Mouse (Mus musculus): ENCODE results near the gene Rras. TPM values are rescaled to one million over a fixed set of nuclear protein-coding genes. Genes with fewer than 3 reads are reported as not detected.

The Rras gene
- total RNA-seq, 2 experiments from 2014 or later: 22.5 to 30.6 TPM

- DNase-seq: peak; percentile 86
Measured at GRCm38 (mm10) chr7:45053117-45053930, 35.6 kb downstream of the Rras start.

- peak; percentile 95 for DNase-seq
Measured at GRCm38 (mm10) chr7:45053931-45054510, 36.3 kb downstream of the Rras start.

- no peak for DNase-seq
Measured at GRCm38 (mm10) chr7:45056329-45056971, 38.7 kb downstream of the Rras start.

- DNase-seq: no peak
Measured at GRCm38 (mm10) chr7:45056972-45057348, 39.2 kb downstream of the Rras start.

- no peak for DNase-seq
Measured at GRCm38 (mm10) chr7:45058607-45059571, 41.1 kb downstream of the Rras start.

GRCm38 (mm10) chr7:45060632-45061122 is 42.9 kb downstream of the Rras start:
- no peak for DNase-seq

GRCm38 (mm10) chr7:45061532-45062075 is 43.8 kb downstream of the Rras start:
- no peak for DNase-seq

- peak; percentile 92 for DNase-seq
Measured at GRCm38 (mm10) chr7:45062239-45062835, 44.6 kb downstream of the Rras start, which contains the start of the genes Nosip and Prrg2. Nosip (plus strand) TSS chr7:45062429. Prrg2 (minus strand) TSS chr7:45062677.

- no peak for DNase-seq
Measured at GRCm38 (mm10) chr7:45067190-45067999, 49.6 kb downstream of the Rras start.

- DNase-seq: no peak
Measured at GRCm38 (mm10) chr7:45068000-45068318, 50.2 kb downstream of the Rras start.

- no peak for DNase-seq
Measured at GRCm38 (mm10) chr7:45069671-45070070, 51.9 kb downstream of the Rras start.

Small RNAs within 50 kb of the gene (microRNA-seq; reads per million reads assigned to microRNA genes)
- gene Mir7054 (ENCODE audit: borderline replicate concordance in 2 of 2): 0.26 to 2.2 reads per million in 2 experiments

Other genes starting within 250 kb of the Rras start
- gene Nup62, start 201.9 kb upstream of the Rras start, total RNA-seq (2021): 10 to 100 TPM; 18.4 to 22.2 TPM
- 1 to 10 TPM; 1.8 to 3.1 TPM for gene Il4i1, start 201.6 kb upstream of the Rras start, total RNA-seq (2021)
- 10 to 100 TPM; 57.2 to 70.6 TPM for gene Atf5, start 201.3 kb upstream of the Rras start, total RNA-seq (2021)
- gene Akt1s1, start 169.0 kb upstream of the Rras start, total RNA-seq (2021): 100 to 1,000 TPM; 103 to 113 TPM
- 10 to 100 TPM; 38.6 to 41.2 TPM for gene Tbc1d17, start 168.9 kb upstream of the Rras start, total RNA-seq (2021)
- 10 to 100 TPM; 15.6 to 15.8 TPM for gene Pnkp, start 160.8 kb upstream of the Rras start, total RNA-seq (2021)
- gene Ptov1, start 148.2 kb upstream of the Rras start, total RNA-seq (2021): 100 to 1,000 TPM; 116 to 125 TPM
- gene Med25, start 125.2 kb upstream of the Rras start, total RNA-seq (2021): 10 to 100 TPM; 50.9 to 51.2 TPM
- gene Fuz, start 121.9 kb upstream of the Rras start, total RNA-seq (2021): 10 to 100 TPM; 16.1 to 17.3 TPM
- 10 to 100 TPM; 57.1 to 57.2 TPM for gene Ap2a1, start 88.5 kb upstream of the Rras start, total RNA-seq (2021)
- gene Tsks, start 74.8 kb upstream of the Rras start, total RNA-seq (2021): not detected
- 1 to 10 TPM; 1.6 to 2.0 TPM for gene Cpt1c, start 43.1 kb upstream of the Rras start, total RNA-seq (2021)
- gene Prmt1, start 31.4 kb upstream of the Rras start, total RNA-seq (2021): 100 to 1,000 TPM; 119 to 142 TPM
- 10 to 100 TPM; 16.1 to 20.9 TPM for gene Irf3, start 20.3 kb upstream of the Rras start, total RNA-seq (2021)
- gene Bcl2l12, start 19.2 kb upstream of the Rras start, total RNA-seq (2021): 1 to 10 TPM; 7.4 to 9.6 TPM
- gene Scaf1, start 1.6 kb upstream of the Rras start, total RNA-seq (2021): 10 to 100 TPM; 35.8 to 38.1 TPM
- gene Prr12, start 34.9 kb downstream of the Rras start, total RNA-seq (2021): 10 to 100 TPM; 14.1 to 16.1 TPM
- 10 to 100 TPM; 30.8 to 31.6 TPM for gene Nosip, start 44.5 kb downstream of the Rras start, total RNA-seq (2021)
- 1 to 10 TPM; 6.9 to 9.1 TPM for gene Prrg2, start 44.7 kb downstream of the Rras start, total RNA-seq (2021)
- gene Rcn3, start 74.3 kb downstream of the Rras start, total RNA-seq (2021): 10 to 100 TPM; 24.0 to 32.8 TPM
- 10 to 100 TPM; 40.3 to 54.5 TPM for gene Fcgrt, start 85.9 kb downstream of the Rras start, total RNA-seq (2021)
- 100 to 1,000 TPM; 413 to 448 TPM for gene Rps11, start 106.5 kb downstream of the Rras start, total RNA-seq (2021)
- 100 to 1,000 TPM; 520 to 561 TPM for gene Rpl13a, start 110.8 kb downstream of the Rras start, total RNA-seq (2021)
- not detected for gene Gm45713, start 118.3 kb downstream of the Rras start, total RNA-seq (2021)
- gene Flt3l, start 118.5 kb downstream of the Rras start, total RNA-seq (2021): 1 to 10 TPM; 4.2 TPM
- 10 to 100 TPM; 32.0 to 38.1 TPM for gene Pih1d1, start 136.3 kb downstream of the Rras start, total RNA-seq (2021)
- 10 to 100 TPM; 15.6 to 15.9 TPM for gene Aldh16a1, start 136.6 kb downstream of the Rras start, total RNA-seq (2021)
- gene Slc17a7, start 146.0 kb downstream of the Rras start, total RNA-seq (2021): 1 to 10 TPM; 1.1 to 2.5 TPM
- gene Gfy, start 161.6 kb downstream of the Rras start, total RNA-seq (2021): not detected
- gene Pth2, start 163.0 kb downstream of the Rras start, total RNA-seq (2021): not detected
- under 1 TPM; 0.19 to 0.23 TPM for gene Ccdc155, start 186.9 kb downstream of the Rras start, total RNA-seq (2021)
- gene Dkkl1, start 194.2 kb downstream of the Rras start, total RNA-seq (2021): not detected
- 1 to 10 TPM; 2.5 to 2.8 TPM for gene Tead2, start 197.8 kb downstream of the Rras start, total RNA-seq (2021)
- 1 to 10 TPM; 1.3 to 2.0 TPM for gene Cd37, start 221.2 kb downstream of the Rras start, total RNA-seq (2021)
- gene Slc6a16, start 223.1 kb downstream of the Rras start, total RNA-seq (2021): not detected

All from gastrocnemius, postnatal 25 days (tissue).